Mouse (Mus musculus) heart, postnatal 25 days (tissue): ENCODE results near the gene Opcml. TPM values are rescaled to one million over a fixed set of nuclear protein-coding genes. Genes with fewer than 3 reads are reported as not detected.

Experiments
- DNase-seq: peaks from one replicate; pipeline ENCODE4 v3.0.0; 2022; ENCODE audit warnings: low spot score
- intact Hi-C: fragments of 180-260 bp; cut with DNase I; formaldehyde crosslinking; loops from one replicate; pipeline ENCODE4 v1.15.1; 2025
- total RNA-seq, 2 experiments: library from RNA; stranded (reverse); gene quantifications; 2 replicates each; pipeline ENCODE4 v1.2.3; 2021

Opcml gene
- total RNA-seq, 2 experiments from 2014 or later = 0.89 to 0.96 TPM

DNA sequence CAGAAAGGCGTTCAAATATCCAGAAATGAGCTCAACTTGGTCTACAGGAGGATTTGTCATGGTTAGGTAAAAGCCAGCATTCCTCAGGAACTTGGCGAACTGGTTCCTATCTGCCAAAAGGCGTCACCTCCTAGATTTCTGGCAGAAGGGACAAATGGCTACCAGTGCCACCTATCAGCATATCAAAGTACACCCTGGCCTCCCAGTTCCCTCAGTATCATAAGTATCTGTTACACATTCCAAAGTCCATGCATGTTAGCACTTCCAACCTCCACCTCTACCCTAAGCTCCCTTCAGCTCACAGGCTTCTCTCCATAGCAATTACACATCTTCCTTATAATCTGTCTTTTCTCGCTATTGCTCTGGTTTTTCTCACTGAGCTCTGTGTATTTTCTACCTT lies 993.3 kb downstream of the Opcml start:
- no peak for DNase-seq
- intact Hi-C loops = no loop called here

DNA sequence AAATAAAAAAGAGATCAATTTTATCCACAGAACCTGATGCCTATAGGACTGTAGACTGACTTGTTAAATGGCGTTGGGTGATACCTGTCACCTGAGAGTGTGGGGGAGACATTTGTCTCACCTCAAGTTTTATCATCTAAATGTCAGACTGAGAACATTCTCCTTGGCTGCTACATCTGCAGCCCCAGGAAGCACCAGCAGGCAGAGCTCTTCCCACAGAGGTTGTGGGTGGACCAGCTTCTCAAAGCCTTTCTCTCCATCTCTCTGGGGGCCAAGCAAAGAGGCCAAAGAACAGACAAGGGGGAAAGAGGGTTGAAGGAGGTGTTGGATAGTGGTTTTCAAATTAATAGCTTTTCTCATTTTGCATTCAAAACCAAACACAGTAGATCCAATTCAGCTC lies 998.9 kb downstream of the Opcml start:
- intact Hi-C loops = no loop called here
- no peak for DNase-seq

GRCm38 (mm10) chr9:28800100-28800499 lies 1009.5 kb downstream of the Opcml start:
- no peak for DNase-seq
- intact Hi-C loops = no loop called here

DNA sequence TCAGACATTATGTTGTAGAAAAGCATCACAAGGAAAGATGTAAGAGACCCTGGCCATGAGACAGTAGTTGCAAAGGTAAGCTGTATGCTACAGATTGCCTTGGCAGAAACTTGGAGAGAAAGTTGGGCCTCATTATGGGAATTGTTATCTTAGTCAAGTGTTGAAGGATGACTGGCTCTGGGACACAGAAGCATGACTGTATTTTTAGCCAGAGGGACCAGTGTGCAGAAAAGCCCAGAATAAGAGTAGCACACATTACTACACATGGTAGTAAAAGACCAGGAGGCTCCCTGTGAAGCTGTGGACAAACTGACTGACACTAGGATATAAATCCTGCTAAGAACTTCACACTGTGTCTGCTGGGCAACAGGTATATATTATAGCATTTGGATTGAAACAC lies 1016.1 kb downstream of the Opcml start:
- no peak for DNase-seq
- intact Hi-C loops = no loop called here

GRCm38 (mm10) chr9:28822060-28822459 lies 1031.5 kb downstream of the Opcml start:
- DNase-seq = no peak
- intact Hi-C loops = no loop called here

GRCm38 (mm10) chr9:28822466-28822865 lies 1031.9 kb downstream of the Opcml start:
- intact Hi-C loops = no loop called here
- DNase-seq = no peak

DNA sequence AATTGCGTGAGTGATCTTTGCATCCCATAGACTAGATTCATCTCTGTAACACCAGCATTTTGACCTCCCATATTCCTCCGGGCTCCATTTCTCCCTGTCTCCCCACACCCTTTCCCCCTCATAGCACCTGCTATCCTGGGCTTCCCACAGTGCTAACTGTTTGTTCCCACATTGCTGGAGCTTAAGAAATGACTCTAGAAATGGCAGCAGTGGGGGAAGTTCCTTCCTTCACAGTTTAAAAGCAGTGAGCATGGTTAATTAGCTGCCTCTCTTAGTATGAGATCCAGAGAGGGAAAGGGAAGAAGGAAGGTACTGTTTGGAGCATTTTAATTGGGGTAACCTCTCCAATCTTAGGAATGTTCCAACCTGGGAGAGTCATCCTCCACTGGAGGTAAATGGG lies 1035.2 kb downstream of the Opcml start:
- DNase-seq = no peak
- intact Hi-C loops = no loop called here

- intact Hi-C loops = no loop called here
- DNase-seq = no peak
These were observed 1055.5 kb downstream of the Opcml start for GRCm38 (mm10) chr9:28845961-28846570.

GRCm38 (mm10) chr9:28855826-28856225 lies 1065.3 kb downstream of the Opcml start:
- intact Hi-C loops = no loop called here
- DNase-seq = no peak

GRCm38 (mm10) chr9:28861983-28862382 lies 1071.4 kb downstream of the Opcml start:
- intact Hi-C loops = no loop called here
- no peak for DNase-seq

DNA sequence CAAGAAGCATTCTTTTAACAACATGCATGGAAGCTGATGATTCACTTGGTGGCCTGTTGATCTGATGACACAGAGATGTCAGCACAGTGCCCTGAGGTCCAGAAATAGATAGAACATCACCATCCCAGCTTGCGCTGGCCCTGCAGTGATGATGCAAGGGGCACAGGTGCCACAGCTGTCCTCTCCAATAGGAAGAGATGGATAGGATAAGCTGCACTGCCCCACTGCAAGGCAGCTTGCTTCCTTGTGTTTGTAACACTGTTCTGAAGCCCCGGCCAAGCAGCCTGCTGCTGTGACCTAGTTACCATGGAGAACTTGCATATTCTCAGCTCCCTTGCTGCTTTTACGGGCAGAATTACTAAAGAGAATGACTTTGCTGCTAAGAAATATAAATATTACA lies 1076.7 kb downstream of the Opcml start:
- intact Hi-C loops = no loop called here
- DNase-seq = no peak

DNA sequence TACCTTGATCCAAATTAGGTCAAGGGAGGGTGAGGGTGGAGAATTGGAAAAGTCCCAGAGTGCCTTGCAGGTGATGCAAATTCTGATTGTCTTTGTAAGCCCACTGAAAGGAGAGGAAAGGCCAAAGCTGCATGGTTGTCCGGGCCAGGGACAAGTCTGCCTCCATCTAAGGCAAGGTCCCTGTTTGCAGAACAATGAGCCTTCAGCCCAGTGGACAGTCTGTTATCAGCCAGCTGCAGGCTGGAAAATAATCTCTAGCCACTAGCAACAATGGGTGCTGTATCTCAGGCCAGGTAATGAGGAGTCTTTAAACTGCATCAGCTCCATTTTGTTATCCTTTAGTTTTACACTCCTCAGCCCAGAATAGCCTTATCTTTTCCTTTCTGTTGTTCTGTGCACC lies 1079.9 kb downstream of the Opcml start:
- intact Hi-C loops = no loop called here

GRCm38 (mm10) chr9:28882566-28882965 lies 1092.0 kb downstream of the Opcml start:
- DNase-seq = no peak
- intact Hi-C loops = no loop called here

More for the DNA sequence above, 1079.9 kb downstream of the Opcml start:
- DNase-seq = no peak

- DNase-seq = no peak
- intact Hi-C loops = no loop called here
These were observed 1101.0 kb downstream of the Opcml start for GRCm38 (mm10) chr9:28891611-28892010.

DNA sequence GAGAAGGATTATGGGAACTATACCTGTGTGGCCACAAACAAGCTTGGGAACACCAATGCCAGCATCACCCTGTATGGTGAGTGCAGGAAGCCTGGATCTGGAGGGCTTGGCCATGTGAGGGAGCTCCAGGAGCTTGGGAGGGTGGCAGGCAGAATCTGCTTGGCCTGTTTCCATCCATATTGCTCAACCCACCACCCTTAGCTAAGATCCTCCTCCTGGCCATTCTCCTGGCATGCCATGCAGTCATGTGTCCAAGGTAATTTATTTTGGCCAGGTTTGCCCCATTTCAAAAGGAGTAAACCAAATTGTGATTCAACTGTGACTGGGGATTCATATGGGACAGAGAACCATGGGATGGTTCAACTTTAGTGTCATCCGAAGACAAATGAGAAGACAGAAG lies 1112.7 kb downstream of the Opcml start:
- no peak for DNase-seq
- intact Hi-C loops = no loop called here

DNA sequence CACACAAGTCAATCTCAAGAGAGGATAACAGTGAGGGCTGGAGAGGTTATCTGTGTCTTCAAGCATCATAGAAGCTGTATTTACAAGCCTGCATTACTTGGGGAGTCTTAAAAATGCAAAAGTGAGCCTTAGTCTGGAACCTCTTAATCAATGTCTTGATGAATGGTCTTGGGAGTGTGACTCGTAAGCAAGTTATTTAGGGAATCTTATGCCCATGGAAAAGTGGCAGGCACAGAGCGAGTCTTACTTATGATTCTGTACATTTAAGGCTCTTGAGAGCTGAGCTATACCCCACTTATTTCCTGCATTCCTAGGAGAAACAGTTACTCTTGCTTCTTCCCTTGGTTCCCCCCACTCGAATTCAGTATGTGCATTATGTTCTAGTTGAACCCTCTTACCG lies 1119.2 kb downstream of the Opcml start:
- intact Hi-C loops = no loop called here
- no peak for DNase-seq

GRCm38 (mm10) chr9:28911571-28912185 lies 1121.1 kb downstream of the Opcml start:
- intact Hi-C loops = no loop called here

DNA sequence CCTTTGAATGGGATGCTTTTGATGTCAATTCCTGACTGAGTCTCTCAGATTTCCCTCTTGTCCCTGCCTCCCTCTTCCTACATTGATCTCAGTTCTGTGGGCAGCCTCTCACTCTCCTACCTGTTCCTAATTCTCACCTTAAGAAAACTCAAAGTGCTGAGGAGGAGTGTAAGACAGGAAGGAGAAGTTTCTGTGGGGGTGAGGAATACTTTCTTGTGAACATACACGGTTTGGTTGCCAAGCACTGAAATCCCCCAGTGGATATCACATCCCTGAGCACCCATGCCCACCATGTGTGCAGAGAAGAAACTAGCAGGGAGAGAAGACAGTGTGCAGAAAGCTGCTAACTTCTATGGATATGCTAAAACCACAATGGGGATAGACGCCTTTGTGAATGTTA lies 1141.5 kb downstream of the Opcml start:
- intact Hi-C loops = no loop called here
- DNase-seq = no peak

More at GRCm38 (mm10) chr9:28911571-28912185, 1121.1 kb downstream of the Opcml start:
- no peak for DNase-seq

DNA sequence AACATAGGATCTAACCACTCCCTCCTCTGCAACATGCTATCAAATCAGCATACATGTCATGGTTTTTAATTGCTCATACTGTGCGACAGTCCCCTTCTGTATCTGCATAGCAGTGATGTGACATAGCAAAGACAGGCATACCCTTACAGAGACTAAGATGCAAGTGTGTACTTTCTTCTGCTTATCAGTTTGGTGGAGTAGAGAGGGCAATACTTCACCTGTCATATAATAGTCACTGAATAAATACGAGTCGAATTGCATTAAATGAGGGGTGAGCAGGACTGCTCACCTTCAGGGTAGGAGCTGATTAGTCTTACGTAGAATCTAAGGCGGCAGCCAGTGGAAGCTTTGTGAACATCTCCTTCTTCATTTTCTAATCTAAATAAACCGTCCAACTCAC lies 1146.6 kb downstream of the Opcml start:
- intact Hi-C loops = no loop called here
- DNase-seq = no peak

DNA sequence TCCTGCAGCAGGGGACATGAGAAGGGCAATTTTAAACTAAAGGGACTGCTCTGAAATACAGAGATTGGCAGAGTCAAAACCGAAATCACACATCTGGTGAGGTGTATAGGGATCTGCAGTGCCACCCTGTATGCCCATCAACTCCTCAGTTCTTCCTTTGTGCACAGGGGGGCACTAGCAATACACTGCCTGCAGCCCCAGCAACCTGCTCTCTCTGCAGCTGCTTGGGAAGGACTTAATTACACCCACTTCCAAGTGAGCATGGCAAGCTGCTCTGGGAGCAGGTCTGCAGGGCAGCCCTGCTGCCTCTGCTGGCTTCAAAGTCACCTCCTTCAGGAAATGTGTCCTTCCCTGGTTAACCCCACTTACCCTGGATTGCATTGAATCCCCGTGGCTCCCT lies 1147.4 kb downstream of the Opcml start:
- intact Hi-C loops = no loop called here
- no peak for DNase-seq

DNA sequence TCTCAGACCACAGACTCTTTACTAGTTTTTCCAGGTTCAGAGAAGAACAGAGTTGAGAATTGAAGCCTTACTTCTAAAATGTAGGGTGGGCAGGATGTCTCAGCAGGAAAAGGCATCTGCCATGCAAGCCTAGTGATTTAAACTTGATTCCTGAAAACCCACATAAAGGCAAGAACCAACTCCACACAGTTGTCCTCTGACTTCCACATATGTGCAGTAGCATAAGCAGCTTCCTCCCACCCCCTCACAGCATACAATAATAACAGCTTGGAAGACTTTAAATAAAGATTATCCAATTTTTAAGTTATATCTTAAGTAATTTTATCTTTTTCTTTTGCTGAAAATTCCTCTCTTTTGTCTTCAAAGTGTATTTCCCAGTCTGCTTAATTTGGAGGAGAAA lies 1150.3 kb downstream of the Opcml start:
- DNase-seq = no peak
- intact Hi-C loops = no loop called here

- no peak for DNase-seq
- intact Hi-C loops = no loop called here
These were observed 1178.9 kb downstream of the Opcml start for GRCm38 (mm10) chr9:28969455-28969854.
